Mouse (Mus musculus) heart, embryonic 14.5 days (tissue): ENCODE results near the gene Hmgb1. TPM values are rescaled to one million over a fixed set of nuclear protein-coding genes. Genes with fewer than 3 reads are reported as not detected.

Experiments used
- ATAC-seq: fragments of 200-750 bp; cut with Nextera tagmentation; 2 replicates; pipeline ENCODE4 v1.8.0; 2017; ENCODE audit warnings: low read depth, moderate TSS enrichment; ENCODE audit not compliant: insufficient number of reproducible peaks, insufficient read depth, low FRiP score
- H3K27ac ChIP-seq, 2 experiments: fragments of 200-500 bp in 1 of 2; fragments of 300-500 bp in 1 of 2; sonication (generic) in 1 of 2; replicated peaks in 1 of 2; 2 replicates each; pipeline ENCODE4 v1.5.1; 2012 to 2014; ENCODE audit warnings: low read depth in 2 of 2, low read length in 2 of 2, control low read depth in 1 of 2, mild to moderate bottlenecking in 1 of 2, mixed read lengths in 1 of 2; ENCODE audit not compliant: control insufficient read depth in 1 of 2, insufficient read depth in 1 of 2
- H3K27me3 ChIP-seq: fragments of 300-500 bp; sonication (generic); 2 replicates; pipeline ENCODE4 v1.6.1; 2014; ENCODE audit warnings: mild to moderate bottlenecking, low read length, control low read depth; ENCODE audit not compliant: control insufficient read depth, insufficient read depth
- H3K36me3 ChIP-seq: fragments of 300-500 bp; sonication (generic); 2 replicates; pipeline ENCODE4 v1.6.1; 2014; ENCODE audit warnings: mild to moderate bottlenecking, control low read depth, low read length, mixed read lengths; ENCODE audit not compliant: control insufficient read depth, insufficient read depth
- H3K4me1 ChIP-seq, 2 experiments: fragments of 200-500 bp in 1 of 2; fragments of 300-500 bp in 1 of 2; sonication (generic) in 1 of 2; 2 replicates each; pipeline ENCODE4 v1.6.1; 2012 to 2014; ENCODE audit warnings: low read length in 2 of 2, control low read depth in 1 of 2, mixed read lengths in 1 of 2; ENCODE audit not compliant: control insufficient read depth in 2 of 2, insufficient read depth in 2 of 2
- H3K4me2 ChIP-seq: fragments of 300-500 bp; sonication (generic); 2 replicates; pipeline ENCODE4 v1.6.1; 2014; ENCODE audit warnings: mild to moderate bottlenecking, low read length
- H3K4me3 ChIP-seq, 2 experiments: fragments of 200-500 bp in 1 of 2; fragments of 300-500 bp in 1 of 2; sonication (generic) in 1 of 2; 2 replicates each; pipeline ENCODE4 v1.5.1; 2012 to 2014; ENCODE audit warnings: low read length in 2 of 2, mild to moderate bottlenecking in 2 of 2, control low read depth in 1 of 2, low read depth in 1 of 2, moderate library complexity in 1 of 2; ENCODE audit not compliant: control insufficient read depth in 1 of 2, insufficient read depth in 1 of 2
- H3K9ac ChIP-seq: fragments of 300-500 bp; sonication (generic); 2 replicates; pipeline ENCODE4 v1.6.1; 2014; ENCODE audit warnings: mild to moderate bottlenecking, low read length
- H3K9me3 ChIP-seq: fragments of 300-500 bp; sonication (generic); 2 replicates; pipeline ENCODE4 v1.6.1; 2016; ENCODE audit warnings: low read length, control low read depth; ENCODE audit not compliant: control insufficient read depth
- WGBS: fragments of 180-500 bp; shearing (Covaris S2); extraction: QIAGEN DNeasy Blood & Tissue Kit; methylation state at CpG from one replicate; pipeline ENCODE4 v1.1.7; 2014; 5-methylcytosine and 5-hydroxymethylcytosine counted together
- polyA plus RNA-seq: library from polyadenylated mRNA; unstranded; fragments of >200 nt; fragmentation: Nextera tagmentation; extraction: Ambion mirVana; gene quantifications from 2 replicates; pipeline ENCODE4 v1.2.1, GENCODE M21; 2014

Gene Hmgb1
- polyA plus RNA-seq, 1 experiment from 2014 or later = 751 TPM

DNA sequence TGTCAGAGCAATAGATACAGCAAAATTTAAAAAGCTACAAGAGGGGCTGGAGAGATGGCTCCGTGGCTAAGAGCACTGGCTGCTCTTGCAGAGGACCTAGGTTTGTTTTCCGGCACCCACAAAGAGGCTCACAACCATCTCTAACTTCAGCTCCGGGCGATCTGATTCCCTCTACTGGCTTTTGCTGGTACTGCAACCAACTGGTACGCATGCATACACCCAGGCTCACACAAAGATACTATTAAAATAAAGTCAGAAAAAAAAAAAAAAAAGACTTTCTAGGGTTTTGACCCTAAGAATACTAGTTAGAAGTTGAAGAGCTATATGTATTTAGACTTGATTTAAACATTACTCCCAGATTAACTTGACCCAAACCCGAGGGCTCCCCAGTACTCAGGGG is 82.4 kb downstream of the Hmgb1 start:
- no peaks in the 10 kb centered on the region for H3K4me1 ChIP-seq
- WGBS = 78% methylated on average over 6 of the region's 6 CpGs
- H3K36me3 ChIP-seq = no peaks in the 10 kb centered on the region
- H3K4me2 ChIP-seq = no peak overlapping the region
- no peak for ATAC-seq
- no peak overlapping the region for H3K27ac ChIP-seq
- no peak overlapping the region for H3K4me3 ChIP-seq
- no peaks in the 10 kb centered on the region for H3K27me3 ChIP-seq
- no peak overlapping the region for H3K9ac ChIP-seq
- H3K9me3 ChIP-seq = peaks cover 5% of the 10 kb centered on the region; the same call in 1 of the 2 replicates

DNA sequence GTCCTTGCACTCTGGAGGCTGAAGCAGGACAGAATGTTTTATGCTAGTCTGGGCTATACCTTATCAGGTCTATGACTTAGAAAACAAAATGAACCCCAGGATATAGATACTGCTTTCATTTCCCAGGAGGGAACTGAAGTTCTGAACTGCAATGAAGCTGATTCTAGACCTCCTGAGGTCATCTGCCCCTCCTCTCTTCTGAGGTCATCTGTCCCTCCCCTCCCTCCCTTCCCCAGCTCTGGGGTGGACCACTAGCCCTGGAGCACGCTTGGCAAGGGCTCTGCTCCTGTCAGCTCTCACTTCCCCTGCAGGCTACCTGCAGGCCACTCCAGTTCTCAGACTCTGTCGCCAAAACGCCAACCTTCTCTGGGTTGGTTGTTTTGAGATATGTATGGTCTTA is 84.2 kb downstream of the Hmgb1 start:
- Histone ChIP-seq H3K27ac (no peak overlapping the region), H3K4me2 (no peak overlapping the region), H3K27me3 (no peaks in the 10 kb centered on the region), H3K36me3 (no peaks in the 10 kb centered on the region), H3K9ac (no peak overlapping the region), H3K9me3 (peaks cover 5% of the 10 kb centered on the region; the same call in 1 of the 2 replicates), H3K4me1 (no peaks in the 10 kb centered on the region), H3K4me3 (no peak overlapping the region)
- WGBS = 60% methylated on average over 3 of the region's 3 CpGs
- no peak for ATAC-seq

DNA sequence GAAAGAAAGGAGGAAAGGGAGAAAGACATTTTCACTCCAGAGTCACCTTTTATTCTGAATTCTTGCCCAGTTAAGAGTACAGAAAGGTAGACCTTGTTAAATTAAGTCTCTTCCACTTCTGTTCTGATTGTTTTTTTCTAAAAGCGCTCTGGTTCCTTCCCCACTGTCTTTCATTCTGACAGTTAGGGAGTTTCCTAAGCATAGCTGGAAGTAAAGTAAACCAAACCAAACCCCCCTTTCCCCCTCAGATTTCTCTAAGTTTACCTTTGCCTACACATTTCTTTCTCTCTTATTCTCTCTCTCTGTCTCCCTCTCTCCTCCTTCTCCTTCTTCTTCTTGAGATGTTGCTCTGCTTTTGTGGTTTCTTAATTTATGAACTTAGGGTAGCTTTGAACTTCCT is 85.3 kb downstream of the Hmgb1 start:
- no peaks in the 10 kb centered on the region for H3K4me1 ChIP-seq
- WGBS = 88% methylated on average over 1 of the region's 1 CpGs
- no peak for ATAC-seq

DNA sequence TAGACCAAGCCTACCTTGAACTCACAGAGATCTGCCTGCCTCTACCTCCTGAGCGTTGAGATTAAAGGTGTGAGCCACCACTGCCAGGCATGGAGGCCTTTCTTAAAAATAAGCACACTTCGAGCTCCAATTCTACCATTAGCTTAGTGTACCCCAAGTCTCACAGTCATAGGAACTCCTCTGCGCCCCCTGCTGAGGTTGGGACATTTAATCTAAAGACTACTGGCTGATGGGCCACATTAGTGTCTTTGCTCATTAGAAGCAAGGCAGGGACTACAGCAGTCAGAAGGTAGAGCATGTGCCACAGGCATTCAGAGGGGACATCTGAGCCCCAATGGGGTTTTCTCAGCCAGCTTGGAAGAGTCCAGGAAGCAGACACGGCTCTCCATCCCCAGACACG is 86.4 kb downstream of the Hmgb1 start:
- no peak overlapping the region for H3K4me2 ChIP-seq
- no peaks in the 10 kb centered on the region for H3K36me3 ChIP-seq
- ATAC-seq = no peak
- WGBS = 78% methylated on average over 5 of the region's 5 CpGs
- no peak overlapping the region for H3K27ac ChIP-seq
- H3K9me3 ChIP-seq = peaks cover 5% of the 10 kb centered on the region; the same call in 1 of the 2 replicates
- no peak overlapping the region for H3K9ac ChIP-seq
- H3K4me1 ChIP-seq = no peaks in the 10 kb centered on the region
- no peak overlapping the region for H3K4me3 ChIP-seq
- H3K27me3 ChIP-seq = no peaks in the 10 kb centered on the region

More for the DNA sequence above, 85.3 kb downstream of the Hmgb1 start:
- H3K27ac ChIP-seq = no peak overlapping the region
- no peaks in the 10 kb centered on the region for H3K36me3 ChIP-seq
- no peak overlapping the region for H3K9ac ChIP-seq
- no peaks in the 10 kb centered on the region for H3K27me3 ChIP-seq
- H3K4me3 ChIP-seq = no peak overlapping the region
- H3K9me3 ChIP-seq = peaks cover 5% of the 10 kb centered on the region; the same call in 1 of the 2 replicates
- no peak overlapping the region for H3K4me2 ChIP-seq

DNA sequence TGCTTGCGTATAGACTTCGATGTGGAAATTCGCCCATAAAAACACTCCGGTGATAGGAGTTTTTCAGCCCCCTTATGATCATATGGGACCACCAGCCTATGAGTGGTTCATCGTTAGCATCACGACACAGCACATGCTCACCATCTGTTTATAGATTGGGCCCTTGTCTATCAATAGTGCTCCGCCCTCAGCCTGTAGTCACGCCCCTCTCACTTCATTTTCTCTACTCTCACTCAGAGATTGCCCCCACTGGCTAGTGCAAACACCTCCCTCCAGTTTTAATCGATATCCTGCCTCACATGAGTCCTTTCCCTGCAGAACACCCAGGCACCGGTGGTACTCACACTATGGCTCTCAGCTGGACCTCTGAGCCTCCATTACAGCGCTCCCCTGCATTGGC is 88.0 kb downstream of the Hmgb1 start:
- ATAC-seq = no peak
- no peak overlapping the region for H3K9ac ChIP-seq
- no peaks in the 10 kb centered on the region for H3K27me3 ChIP-seq
- H3K4me3 ChIP-seq = no peak overlapping the region
- no peak overlapping the region for H3K4me2 ChIP-seq
- H3K9me3 ChIP-seq = no peaks in the 10 kb centered on the region
- H3K27ac ChIP-seq = no peak overlapping the region
- H3K36me3 ChIP-seq = no peaks in the 10 kb centered on the region
- 51% methylated on average over 11 of the region's 11 CpGs for WGBS
- no peaks in the 10 kb centered on the region for H3K4me1 ChIP-seq

DNA sequence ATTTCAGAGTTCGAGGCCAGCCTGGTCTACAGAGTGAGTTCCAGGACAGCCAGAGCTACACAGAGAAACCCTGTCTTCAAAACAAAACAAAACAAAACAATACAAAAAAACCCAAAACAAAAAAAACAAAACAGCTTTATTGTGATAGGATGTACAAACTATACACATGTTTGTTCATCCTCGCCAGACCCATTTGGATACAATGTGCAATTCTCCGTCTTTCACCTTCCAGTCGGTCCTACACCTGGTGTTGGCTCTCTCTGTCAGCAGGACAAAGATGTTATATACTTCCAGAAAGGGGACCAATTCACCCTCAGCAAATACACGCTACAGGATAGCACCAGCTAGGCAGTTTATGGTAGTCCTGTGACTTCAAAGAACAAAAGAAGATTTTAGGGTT is 91.4 kb downstream of the Hmgb1 start:
- ATAC-seq = no peak
- Histone ChIP-seq H3K36me3 (no peaks in the 10 kb centered on the region), H3K27ac (no peak overlapping the region), H3K9me3 (no peaks in the 10 kb centered on the region), H3K4me3 (no peak overlapping the region), H3K9ac (no peak overlapping the region), H3K27me3 (no peaks in the 10 kb centered on the region), H3K4me1 (no peaks in the 10 kb centered on the region), H3K4me2 (no peak overlapping the region)
- 90% methylated on average over 5 of the region's 5 CpGs for WGBS

DNA sequence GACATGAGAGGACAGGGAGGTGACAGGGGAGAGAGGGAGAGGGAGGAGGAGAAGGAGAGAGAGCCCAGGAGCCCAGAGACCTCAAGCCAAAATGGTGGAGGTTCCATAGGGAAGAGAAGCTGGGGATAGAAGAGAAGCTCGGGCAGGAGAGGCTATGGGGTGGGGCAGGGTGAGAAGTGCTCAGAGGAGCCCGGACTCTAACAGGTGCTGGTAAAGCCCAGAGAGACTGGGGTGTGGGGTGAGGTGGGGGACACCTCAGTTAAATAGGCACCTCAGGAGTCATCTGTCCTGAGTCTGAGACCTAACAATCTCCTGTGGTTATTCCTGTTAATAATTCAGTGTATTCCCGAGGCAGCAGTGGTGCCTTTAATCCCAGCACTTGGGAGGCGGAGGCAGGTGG is 91.8 kb downstream of the Hmgb1 start:
- Histone ChIP-seq H3K27ac (no peak overlapping the region), H3K9ac (no peak overlapping the region), H3K27me3 (no peaks in the 10 kb centered on the region), H3K4me2 (no peak overlapping the region), H3K4me3 (no peak overlapping the region), H3K36me3 (no peaks in the 10 kb centered on the region), H3K9me3 (no peaks in the 10 kb centered on the region), H3K4me1 (no peaks in the 10 kb centered on the region)
- no peak for ATAC-seq
- WGBS = 81% methylated on average over 4 of the region's 4 CpGs

DNA sequence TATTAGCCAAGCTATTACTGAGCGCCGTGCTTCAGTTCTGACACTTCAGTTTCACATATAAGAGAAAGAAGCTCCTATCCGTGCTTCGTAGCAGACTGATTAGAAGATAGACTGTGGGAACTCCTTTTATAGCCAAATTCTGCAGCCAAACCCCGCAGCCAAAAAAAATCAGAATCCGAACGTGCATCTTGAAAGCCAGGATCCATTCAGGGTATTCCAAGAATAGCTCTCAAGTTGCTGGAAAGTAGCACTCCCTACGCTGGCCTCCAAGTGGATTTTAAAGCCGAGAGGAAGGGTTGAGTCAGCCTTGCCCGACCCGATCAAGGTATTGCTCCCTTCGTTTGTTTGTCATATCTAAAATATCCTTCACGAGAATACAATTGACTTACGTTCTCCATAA is 93.0 kb downstream of the Hmgb1 start:
- Histone ChIP-seq H3K4me3 (no peak overlapping the region), H3K9ac (no peak overlapping the region), H3K27me3 (no peaks in the 10 kb centered on the region), H3K4me2 (peak overlapping the region; percentile 22; the same call in 1 of the 2 replicates), H3K27ac (no peak overlapping the region), H3K4me1 (no peaks in the 10 kb centered on the region), H3K36me3 (no peaks in the 10 kb centered on the region), H3K9me3 (no peaks in the 10 kb centered on the region)
- 60% methylated on average over 14 of the region's 14 CpGs for WGBS
- no peak for ATAC-seq
